Mouse (Mus musculus) bone marrow, adult 2 months (tissue): ENCODE data around the gene Ptbp2. TPM values are rescaled to one million over a fixed set of nuclear protein-coding genes. Genes with fewer than 3 reads are reported as not detected.

Source experiments
- H3K27ac ChIP-seq: fragments of 200-500 bp; 2 replicates; pipeline ENCODE4 v1.5.1; 2012; ENCODE audit warnings: low read depth, mild to moderate bottlenecking, control low read depth, inconsistent platforms, low read length; ENCODE audit not compliant: control insufficient read depth, poor library complexity, insufficient read depth
- H3K4me1 ChIP-seq: fragments of 200-500 bp; 2 replicates; pipeline ENCODE4 v1.6.1; 2011; ENCODE audit warnings: low read length; ENCODE audit not compliant: control insufficient read depth, insufficient read depth
- H3K4me3 ChIP-seq: fragments of 200-500 bp; replicated peaks from 2 replicates; pipeline ENCODE3; 2011; ENCODE audit warnings: mild to moderate bottlenecking, low read depth, low read length, control low read depth; ENCODE audit not compliant: control insufficient read depth
- CTCF ChIP-seq: fragments of 200-500 bp; IDR thresholded peaks from 2 replicates; pipeline ENCODE4 v1.5.1; 2011; ENCODE audit warnings: low read length, control low read depth; ENCODE audit not compliant: control insufficient read depth, insufficient read depth
- POLR2A ChIP-seq: fragments of 200-500 bp; IDR thresholded peaks from 2 replicates; pipeline ENCODE4 v1.6.1; 2011; ENCODE audit warnings: low read depth, mild to moderate bottlenecking, control low read depth, low read length, borderline replicate concordance; ENCODE audit not compliant: control insufficient read depth
- WGBS: fragments of 180-500 bp; shearing (Covaris S2); methylation state at CpG from one replicate; pipeline ENCODE4 v1.1.7; 2018; 5-methylcytosine and 5-hydroxymethylcytosine counted together
- polyA plus RNA-seq: library from polyadenylated mRNA; stranded (reverse); fragments of >200 nt; gene quantifications from 2 replicates; pipeline ENCODE4 v1.2.4, GENCODE M21; 2011; ENCODE audit warnings: low replicate concordance; ENCODE audit not compliant: missing spikeins, insufficient read depth, insufficient read length

The Ptbp2 gene
- polyA plus RNA-seq, 1 experiment = 11.4 TPM

- 70% methylated on average over 1 of the region's 1 CpGs for WGBS
- H3K27ac ChIP-seq = no peak overlapping the region
- TF ChIP-seq POLR2A = no peak
- TF ChIP-seq CTCF = no peak
- no peaks in the 10 kb centered on the region for H3K4me1 ChIP-seq
- H3K4me3 ChIP-seq = no peak overlapping the region
Observed at GRCm38 (mm10) chr3:119745801-119746200, 38.5 kb downstream of the Ptbp2 start.

GRCm38 (mm10) chr3:119729863-119730262 is 54.4 kb downstream of the Ptbp2 start:
- TF ChIP-seq POLR2A = no peak
- TF ChIP-seq CTCF = no peak
- no peak overlapping the region for H3K4me3 ChIP-seq
- no peaks in the 10 kb centered on the region for H3K4me1 ChIP-seq
- 86% methylated on average over 2 of the region's 2 CpGs for WGBS
- H3K27ac ChIP-seq = no peak overlapping the region

- 87% methylated on average over 5 of the region's 5 CpGs for WGBS
- TF ChIP-seq CTCF (no peak), POLR2A (no peak)
- no peak overlapping the region for H3K27ac ChIP-seq
- no peak overlapping the region for H3K4me3 ChIP-seq
- H3K4me1 ChIP-seq = no peaks in the 10 kb centered on the region
Observed at GRCm38 (mm10) chr3:119712066-119712465, 72.2 kb downstream of the Ptbp2 start.

DNA sequence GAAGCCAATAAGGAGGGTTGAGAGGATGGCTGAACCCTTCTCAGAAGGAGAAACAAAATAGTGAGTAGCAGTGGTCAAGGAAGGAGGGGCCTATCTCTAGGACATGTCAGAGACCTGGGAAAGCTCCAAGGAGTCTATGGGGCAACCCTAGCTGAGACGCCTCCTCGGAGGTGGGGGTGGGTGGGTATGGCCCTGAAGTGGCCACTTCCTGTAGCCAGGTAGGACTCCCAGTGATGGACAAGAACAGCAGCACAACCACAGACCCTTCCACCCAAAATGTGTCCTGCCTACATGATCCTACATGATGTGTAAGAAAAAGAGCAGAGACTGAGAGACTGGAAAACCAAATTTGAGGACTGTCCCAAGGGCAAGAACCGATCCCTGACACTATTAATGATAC is 72.8 kb downstream of the Ptbp2 start:
- H3K27ac ChIP-seq = no peak overlapping the region
- H3K4me1 ChIP-seq = no peaks in the 10 kb centered on the region
- WGBS = 81% methylated on average over 3 of the region's 3 CpGs
- TF ChIP-seq POLR2A (no peak), CTCF (no peak)
- H3K4me3 ChIP-seq = no peak overlapping the region

DNA sequence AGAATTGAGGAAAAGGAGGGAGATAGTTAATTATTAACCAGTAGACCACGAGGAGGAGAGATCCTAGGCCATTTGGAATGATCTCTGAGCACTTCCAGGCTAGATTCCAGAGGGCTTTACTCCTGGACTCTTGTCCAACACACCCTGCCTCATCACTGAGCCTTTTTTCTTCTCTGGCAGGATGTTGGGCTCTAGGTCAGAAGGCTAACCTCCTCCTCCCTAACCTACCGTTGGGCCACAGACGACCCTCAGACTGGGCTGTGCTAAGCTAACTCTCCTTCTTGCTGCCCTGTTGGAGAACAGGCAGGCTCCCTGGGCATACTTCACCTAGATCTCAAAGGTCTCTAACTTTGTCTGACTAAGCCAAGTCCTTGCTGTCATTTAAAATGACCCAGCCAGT is 82.8 kb downstream of the Ptbp2 start:
- TF ChIP-seq CTCF = no peak
- no peak for TF ChIP-seq POLR2A
- 71% methylated on average over 3 of the region's 3 CpGs for WGBS
- H3K4me3 ChIP-seq = no peak overlapping the region
- no peak overlapping the region for H3K27ac ChIP-seq
- no peaks in the 10 kb centered on the region for H3K4me1 ChIP-seq

DNA sequence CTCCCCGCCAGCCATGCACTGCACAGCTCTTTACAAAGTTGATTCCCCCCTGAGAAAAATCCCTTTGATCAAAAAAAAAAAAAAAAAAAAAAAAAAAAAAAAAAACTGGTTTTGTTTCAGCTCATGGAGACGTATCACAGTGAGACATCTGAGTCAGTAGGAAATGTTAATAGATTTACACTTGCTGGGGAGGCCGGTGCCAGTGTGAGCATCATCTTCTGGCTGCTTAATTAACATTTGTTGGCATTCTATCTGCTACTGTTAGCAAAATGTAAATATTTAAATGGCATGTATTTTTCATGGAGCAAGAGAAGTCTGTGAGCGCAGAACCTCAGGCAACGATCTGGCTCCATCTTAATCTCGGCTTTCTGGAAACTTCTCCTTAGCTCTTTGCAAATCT is 99.5 kb downstream of the Ptbp2 start:
- no peaks in the 10 kb centered on the region for H3K4me1 ChIP-seq
- no peak for TF ChIP-seq POLR2A
- TF ChIP-seq CTCF = no peak
- no peak overlapping the region for H3K4me3 ChIP-seq
- 74% methylated on average over 6 of the region's 6 CpGs for WGBS
- H3K27ac ChIP-seq = no peak overlapping the region
